Mouse (Mus musculus) CD8-positive naive resting alpha-beta T cell, adult 2 months (primary cell): Measurements from ENCODE around the gene Ccr10.

Experiments
- DNase-seq, 2 experiments: peaks; one replicate each; pipeline ENCODE4 v3.0.0; 2022; ENCODE audit warnings: low read depth in 2 of 2, low spot score in 2 of 2

The Ccr10 gene

DNA sequence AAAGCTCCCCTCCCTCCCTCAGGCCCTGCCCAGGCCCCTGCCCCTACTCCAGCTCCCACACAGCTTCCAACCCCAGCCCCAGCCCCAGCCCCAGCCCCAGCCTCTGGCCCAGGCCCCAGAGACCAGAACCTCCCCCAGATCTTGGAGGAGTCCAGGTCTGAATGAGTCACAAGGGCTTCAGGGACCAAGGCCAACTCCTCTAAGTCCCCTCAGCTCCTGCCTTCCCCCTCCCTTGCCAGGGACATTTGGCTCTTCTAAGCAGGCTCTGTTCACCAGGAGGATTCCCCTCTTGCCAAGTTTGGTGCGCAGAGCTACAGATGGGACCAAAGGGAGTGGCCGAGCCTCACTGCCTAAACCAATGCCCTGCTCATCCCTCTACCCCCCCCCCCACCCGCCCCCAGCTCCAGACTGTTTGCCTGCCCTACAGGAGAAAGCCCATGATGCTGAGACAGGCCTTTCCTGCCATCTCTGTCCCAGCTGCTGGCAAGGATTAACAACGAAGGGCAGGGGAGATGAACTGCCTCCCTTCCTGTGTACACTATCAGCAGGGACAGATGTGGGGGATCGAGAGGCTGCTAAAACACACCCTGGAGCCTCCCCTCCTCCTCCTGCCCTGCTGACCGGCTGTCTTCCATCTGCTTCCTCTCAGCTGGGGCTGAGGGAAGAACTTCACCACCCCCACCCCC lies 14.4 kb upstream of the Ccr10 start:
- DNase-seq, result no peak

DNA sequence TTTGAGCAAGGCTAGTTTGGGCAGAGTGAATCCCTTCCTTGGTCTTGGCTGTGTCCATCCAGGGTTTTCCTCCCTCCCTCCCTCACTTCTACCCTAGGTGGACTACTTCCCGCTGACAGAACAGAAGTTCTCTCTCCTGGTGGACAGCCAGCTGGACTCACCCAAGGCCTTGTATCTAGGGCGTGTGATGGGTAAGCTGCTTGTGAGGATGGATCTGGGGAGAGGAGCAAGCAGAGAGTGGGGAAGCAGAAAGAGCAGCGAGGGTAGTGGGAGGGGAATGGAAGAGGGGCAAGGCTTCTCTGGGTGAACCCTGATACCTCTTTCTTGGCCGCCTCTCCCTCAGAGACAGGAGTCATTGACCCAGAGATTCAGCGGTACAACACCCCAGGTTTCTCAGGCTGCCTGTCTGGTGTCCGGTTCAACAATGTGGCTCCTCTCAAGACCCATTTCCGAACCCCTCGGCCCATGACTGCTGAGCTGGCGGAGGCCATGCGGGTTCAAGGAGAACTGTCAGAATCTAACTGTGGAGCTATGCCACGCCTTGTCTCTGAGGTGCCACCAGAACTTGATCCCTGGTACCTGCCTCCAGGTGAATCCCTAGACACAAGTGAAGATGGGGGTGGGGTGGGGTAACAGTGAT lies 13.0 kb upstream of the Ccr10 start:
- DNase-seq, result no peak

DNA sequence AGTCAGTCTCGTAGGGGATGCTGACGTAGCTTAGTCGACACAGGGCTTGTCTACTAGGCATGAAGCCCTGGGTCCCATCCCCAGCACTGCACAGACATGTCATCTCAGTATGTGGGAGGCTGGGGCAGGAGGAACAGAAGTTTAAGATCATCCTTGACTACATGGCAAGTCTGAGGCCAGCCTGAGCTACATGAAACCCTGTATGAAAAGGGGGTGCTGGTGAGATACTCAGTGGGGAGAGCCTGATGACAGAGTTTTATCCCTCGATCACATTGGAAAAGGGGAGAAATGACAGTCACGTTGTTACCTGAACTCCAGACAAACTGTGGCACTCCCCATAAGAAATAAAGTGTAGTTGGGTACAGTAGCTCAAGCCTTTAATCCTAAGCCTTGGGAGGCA lies 12.3 kb upstream of the Ccr10 start:
- DNase-seq, result no peak

DNA sequence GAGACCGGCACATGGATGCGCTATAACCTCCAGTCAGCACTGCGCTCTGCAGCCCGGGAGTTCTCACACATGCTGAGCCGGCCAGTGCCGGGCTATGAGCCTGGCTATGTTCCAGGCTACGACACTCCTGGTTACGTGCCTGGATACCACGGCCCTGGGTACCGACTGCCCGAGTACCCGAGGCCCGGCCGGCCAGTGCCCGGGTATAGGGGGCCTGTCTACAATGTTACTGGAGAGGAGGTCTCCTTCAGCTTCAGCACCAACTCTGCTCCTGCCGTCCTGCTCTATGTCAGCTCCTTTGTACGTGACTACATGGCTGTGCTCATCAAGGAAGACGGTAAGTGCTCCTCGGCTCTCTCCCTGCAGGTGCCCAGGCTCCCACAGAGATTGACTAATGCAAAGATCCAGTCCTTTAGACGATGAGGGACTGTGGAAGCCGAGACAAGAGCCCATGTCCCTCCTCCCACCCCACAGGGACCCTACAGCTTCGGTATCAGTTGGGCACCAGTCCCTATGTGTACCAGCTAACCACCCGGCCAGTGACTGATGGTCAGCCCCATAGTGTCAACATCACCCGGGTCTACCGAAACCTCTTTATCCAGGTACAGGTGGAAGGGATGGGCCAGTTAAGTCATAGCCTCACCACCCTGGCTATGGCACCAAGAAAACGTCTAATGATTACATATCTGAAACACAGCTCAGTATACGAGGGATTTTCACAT lies 11.4 kb upstream of the Ccr10 start:
- DNase-seq, result no peak

DNA sequence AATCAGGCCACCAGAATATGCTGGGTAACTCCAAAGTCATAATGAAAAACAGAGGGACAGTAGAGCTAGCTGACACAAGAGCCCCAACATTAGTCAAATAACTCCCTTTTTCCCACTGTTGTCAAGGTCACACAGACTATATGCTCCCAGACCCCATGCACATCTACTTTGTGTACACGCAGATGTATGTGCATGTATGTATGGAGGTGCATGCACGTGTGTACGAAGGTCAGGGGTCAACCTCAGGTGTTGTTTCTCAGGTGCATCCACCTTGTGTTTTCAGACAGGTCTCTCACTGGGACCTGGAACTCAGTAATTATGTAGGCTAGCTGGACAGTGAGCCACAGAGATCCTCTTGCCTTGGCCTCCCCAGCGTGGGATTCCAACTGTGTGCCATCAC lies 10.2 kb upstream of the Ccr10 start:
- no peak for DNase-seq

DNA sequence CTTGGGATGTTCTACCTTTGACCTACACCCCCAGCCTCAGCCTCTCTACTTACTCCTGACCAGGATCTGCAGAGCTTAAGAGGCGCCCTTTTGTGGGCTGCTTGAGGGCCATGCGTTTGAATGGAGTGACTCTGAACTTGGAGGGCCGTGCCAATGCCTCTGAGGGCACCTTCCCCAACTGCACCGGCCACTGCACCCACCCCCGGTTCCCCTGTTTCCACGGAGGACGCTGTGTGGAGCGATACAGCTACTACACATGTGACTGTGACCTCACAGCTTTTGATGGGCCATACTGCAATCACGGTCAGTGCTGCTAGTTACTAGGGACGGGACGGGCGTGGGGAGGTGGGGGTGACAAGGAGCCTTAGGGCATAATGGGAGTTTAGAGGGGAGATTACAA lies 9.7 kb upstream of the Ccr10 start:
- DNase-seq, result no peak

DNA sequence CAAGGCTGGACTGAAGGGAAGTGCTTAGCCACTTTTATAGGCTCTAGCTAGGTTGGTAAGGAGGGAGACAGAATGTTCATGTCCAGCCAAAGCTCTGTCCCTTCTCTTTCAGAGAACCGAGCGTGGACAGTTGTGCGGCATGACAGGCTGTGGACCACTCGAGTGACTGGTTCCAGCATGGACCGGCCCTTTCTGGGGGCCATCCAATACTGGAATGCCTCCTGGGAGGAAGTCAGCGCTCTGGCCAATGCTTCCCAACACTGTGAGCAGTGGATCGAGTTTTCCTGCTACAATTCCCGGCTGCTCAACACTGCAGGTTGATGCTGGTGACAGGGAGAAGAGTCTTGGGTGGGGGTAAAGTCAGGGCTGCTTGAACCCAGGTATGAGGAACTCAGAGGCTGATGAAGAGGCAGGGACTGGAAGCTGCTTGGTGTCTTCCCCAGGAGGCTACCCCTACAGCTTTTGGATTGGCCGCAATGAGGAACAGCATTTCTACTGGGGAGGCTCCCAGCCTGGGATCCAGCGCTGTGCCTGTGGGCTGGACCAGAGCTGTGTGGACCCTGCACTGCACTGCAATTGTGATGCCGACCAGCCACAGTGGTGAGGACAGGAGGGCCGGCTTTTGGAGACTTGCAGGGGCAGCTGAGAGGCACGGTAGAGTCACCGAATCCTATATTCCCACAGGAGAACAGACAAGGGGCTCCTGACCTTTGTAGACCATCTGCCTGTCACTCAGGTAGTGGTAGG lies 7.7 kb upstream of the Ccr10 start:
- DNase-seq, result no peak

DNA sequence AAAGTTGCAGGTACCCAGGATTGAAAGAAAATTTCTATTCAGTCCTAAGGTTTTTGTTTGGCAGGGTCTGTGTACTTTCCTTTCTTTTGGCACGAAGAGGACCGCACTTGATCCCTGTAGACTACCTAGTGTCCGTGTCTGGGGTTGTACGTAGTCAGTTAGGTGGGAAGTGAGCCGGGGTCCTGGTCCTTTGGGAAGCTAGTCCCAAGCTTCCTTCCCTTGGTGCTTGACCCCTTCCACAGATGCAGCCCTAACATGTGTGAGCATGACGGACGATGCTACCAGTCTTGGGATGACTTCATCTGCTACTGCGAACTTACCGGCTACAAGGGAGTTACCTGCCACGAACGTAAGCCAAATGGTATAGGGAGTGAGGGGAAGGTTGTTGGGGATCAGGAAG lies 6.7 kb upstream of the Ccr10 start:
- no peak for DNase-seq

DNA sequence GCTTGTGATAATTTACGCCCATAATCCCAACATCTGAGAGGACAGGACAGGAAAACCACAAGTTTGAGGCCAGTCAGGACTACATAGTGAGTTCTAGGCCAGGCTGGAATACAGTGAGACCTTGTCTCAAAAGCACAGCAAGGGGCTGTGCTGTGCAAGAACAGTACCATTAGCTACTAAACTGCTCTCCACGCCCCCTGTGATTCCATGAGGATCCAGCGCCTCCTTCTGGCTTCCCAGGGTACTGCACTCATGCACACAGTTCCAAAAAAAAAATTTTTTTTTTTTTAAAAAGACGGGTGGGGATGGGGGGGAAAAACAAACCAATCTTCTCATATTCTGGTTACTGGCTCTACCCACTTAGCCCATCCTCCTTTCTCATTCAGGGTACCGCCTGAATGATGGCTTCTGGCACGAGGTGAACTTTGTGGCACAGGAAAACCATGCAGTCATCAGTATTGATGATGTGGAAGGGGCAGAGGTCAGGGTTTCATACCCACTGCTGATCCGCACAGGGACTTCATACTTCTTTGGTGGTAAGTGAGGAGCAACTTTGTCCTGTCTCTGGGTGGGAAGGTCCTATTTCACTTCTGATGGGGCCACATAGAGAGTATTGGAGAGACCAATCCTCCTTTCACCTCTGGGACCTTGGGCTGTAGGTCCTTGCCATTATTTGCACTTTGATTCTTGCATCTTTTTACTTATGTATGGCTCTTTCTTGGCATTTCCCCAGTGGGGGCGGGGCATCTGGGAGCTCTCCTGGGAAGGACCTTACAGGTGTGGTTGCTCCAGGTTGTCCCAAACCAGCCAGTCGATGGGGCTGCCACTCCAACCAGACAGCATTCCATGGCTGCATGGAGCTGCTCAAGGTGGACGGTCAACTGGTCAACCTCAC lies 5.8 kb upstream of the Ccr10 start:
- DNase-seq, result no peak

DNA sequence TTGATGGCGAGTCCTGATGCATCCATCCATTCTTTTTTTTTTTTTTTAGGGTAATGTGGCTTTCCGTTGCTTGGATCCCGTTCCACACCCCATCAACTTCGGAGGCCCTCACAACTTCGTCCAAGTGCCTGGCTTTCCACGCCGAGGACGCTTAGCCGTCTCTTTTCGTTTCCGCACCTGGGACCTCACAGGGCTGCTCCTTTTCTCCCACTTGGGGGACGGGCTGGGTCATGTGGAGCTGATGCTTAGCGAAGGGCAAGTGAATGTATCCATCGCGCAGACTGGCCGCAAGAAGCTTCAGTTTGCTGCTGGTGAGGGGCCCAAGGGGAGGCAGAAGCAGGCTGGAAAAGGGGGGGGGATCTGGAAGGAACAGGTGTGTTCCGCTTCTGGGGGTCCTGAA lies 5.0 kb upstream of the Ccr10 start:
- no peak for DNase-seq

DNA sequence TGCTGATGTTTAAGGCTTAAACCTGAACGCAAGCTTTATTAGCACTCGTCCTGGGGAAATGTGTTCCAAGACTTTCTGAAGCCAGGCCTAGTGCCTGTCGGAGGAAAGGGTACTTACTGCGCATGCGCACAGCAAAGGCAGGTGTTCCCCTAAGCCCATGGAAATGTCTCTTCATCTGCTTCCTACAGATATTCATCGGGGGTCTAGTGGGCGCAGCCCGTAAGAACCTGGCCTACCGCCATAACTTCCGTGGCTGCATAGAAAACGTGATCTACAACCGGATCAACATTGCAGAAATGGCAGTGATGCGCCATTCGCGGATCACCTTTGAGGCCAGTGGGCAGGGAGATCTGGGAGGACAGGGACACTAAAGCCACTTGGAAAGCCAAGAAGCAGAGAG lies 4.1 kb upstream of the Ccr10 start:
- no peak for DNase-seq

DNA sequence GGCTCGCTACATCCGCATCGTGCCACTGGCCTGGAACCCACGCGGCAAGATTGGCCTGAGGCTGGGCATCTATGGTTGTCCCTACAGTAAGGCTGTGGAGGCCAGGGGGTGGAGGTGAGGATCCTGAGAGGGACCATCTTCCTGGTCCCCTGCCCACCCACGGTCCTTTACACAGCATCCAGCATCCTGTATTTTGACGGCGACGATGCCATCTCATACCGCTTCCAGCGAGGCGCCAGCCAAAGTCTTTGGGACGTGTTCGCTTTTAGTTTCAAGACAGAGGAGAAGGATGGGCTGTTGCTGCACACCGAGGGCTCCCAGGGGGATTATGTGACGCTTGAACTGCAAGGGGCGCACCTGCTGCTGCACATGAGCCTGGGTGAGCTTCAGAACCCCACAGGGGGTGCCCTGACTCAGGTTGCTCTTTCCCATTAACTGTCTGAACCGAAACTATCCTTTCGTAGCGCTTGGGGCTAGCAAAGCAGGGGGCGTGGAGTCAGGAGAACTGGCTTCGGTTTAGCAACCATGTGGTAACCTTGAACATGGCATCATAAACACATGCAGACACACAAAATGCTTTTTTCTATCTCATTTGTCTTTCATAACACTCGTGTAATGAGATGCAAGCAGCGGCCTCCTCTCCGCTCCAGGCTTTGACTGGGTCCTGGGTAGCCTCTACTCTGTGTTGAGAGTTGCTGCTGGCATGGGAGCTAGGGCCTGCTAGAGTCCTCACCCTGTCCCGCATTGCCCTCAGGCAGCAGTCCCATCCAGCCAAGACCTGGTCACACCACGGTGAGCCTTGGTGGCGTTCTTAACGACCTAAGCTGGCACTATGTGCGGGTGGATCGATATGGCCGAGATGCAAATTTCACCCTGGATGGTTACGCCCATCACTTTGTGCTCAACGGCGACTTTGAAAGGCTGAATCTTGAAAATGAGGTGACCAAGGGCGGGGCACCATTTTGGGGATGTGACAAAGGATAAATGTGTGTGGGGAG lies 3.1 kb upstream of the Ccr10 start:
- no peak for DNase-seq

DNA sequence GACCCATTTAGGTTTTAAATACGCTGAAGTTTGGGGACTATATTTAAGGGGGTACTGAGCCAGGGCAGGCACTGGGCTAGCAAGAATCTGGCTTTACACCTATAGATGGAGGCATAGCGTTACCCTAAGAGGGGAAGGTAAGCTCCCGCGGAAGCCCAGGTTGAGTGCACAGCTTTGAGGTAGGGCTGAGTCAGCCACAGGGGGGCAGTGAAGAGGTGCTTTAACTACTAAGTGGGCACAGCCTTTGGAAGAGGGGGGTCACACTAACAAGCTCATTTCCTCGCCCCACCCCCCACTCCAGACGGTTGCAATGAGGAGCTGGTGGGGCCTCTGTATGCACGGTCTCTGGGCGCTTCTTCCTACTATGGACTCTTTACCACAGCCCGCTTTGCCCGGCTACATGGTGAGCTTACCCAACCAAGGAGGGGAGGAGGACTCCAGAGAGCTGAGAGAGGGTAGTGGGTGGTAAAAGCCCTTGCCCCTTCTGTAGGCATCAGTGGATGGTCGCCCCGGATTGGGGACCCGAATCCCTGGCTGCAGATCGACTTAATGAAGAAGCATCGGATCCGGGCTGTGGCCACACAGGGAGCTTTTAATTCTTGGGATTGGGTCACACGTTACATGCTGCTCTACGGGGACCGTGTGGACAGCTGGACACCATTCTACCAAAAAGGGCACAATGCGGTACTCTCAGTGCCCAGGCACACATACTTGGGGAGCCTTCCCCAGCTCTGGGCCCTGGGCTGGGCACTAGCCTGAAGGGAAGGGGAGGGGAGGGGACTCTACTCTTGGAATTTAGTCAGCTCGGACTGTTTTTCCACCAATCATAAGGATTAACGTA lies 1.9 kb upstream of the Ccr10 start:
- DNase-seq, result peak; percentile 58 to 79

DNA sequence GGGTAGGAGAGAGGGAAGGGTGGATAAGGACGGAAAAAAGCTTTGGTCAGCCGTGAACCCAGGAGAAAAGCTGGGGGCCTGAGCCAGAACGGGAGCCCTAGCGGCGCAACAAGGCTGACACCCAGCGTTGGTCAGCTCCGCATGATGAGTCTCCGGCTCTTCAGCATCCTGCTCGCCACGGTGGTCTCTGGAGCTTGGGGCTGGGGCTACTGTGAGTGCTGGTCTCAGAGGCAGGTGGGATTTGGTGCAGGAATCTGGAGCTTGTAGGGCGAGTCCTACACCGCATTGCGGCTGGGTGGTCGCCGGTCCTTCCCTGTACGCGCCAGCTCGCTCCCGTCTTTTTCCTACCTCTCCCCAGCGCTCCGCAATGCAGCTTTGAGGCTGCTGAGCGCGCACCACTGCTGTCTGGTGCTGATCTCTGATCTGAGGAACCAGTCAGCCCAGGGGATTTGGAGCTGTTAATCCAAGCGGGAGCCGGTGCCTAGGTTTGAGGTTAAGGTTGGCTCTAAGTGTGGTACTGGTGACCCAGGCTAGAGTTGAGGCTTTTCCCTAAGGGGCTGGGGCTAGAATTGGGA lies 961 bp upstream of the Ccr10 start:
- DNase-seq, result no peak

DNA sequence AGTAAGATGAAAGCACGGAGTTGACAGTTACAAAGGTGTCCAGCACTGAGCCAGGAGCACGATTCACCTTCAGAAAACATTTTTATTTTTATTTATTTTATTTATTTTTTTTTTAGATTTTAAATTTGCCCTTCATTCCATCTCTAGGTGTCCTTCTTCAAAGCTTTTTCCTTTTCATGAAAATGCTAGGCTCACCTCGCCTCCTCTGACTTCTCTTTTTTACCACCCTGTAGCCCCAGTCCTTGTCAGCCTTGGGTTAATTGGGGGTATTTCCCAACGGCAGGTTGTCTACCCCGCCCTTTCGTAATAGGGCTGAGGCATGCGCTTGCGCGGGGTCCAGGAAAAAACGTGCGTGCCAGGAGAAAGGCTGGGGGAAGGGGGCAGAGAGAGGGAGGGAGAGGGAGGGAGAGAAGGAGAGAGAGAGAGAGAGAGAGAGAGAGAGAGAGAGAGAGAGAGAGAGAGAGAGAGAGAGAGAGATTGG lies 433 bp upstream of the Ccr10 start:
- no peak for DNase-seq

DNA sequence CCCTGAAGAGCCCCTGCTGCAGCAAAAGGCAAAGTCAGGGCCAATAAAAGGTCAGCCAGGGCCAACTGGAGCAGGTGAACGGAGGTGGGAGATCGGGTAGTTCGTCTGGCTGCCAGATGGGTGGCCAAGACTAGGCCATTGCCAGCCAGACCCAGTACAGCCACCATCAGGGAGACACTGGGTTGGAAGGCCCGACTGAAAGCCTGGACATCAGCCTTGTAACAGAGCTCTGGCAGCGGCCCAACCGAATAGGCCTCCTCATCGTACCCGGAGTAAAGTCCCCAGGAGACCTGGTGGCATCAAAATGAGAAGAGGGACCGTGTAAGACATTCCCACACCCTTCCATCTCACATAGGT lies 876 bp downstream of the Ccr10 start:
- DNase-seq, result no peak

DNA sequence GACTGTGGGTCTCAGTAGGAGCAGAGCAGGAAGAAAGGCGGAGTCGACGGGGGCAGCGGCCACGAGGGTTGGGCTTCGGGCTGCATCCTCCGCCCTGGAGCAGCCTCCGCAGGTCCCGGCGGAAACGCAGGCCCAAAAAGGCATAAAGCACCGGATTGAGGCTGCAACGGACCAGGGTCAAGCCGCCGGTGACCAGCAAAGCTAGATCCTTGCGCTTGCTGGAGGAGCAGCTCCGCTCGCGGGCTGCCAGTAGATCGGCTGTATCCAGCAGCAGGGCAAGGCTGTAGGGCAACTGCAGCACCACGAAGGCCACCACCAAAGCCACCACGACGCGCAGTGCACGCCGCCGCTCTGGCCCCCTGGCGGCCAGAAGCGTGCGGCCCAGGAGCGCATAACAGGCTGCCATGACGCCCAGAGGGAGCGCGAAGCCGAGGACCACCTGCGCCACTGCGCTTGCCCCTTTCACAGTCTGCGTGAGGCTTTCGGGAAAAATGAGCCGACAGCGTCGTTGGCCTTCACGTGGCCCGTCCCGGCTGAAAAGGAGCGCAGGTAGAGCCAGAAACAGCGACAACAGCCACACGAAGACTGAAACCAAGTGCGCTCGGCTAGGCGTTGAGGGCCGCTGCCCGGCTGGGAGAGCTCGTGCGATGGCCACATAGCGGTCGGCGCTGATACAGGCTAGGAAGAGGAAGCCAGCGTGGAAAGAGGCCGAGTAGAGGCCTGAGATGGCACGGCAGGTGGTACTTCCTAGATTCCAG lies 1.4 kb downstream of the Ccr10 start:
- peak; percentile 67 to 71 for DNase-seq

DNA sequence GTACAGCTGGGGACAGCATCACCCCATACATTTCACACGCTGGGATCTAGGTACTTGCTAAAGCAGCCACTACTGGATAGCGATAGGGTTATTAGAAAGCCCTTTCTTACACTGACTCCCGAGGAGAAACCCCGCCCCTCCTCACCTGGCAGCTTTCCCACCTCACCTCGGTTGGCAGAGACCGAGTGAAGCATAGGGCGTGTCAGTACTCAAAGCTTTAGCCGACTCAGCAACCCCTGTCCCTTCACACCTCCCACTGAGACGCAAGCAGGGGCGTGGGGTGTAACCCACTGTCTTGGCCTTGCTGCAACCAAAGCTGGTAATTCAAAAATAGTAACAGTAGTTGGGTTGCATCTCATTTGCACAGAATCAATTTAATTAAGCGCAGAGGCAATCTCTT lies 2.1 kb downstream of the Ccr10 start:
- DNase-seq, result no peak
